Comparison of ENCODE assay signal across 8 mouse cellular contexts in the genomic region with DNA sequence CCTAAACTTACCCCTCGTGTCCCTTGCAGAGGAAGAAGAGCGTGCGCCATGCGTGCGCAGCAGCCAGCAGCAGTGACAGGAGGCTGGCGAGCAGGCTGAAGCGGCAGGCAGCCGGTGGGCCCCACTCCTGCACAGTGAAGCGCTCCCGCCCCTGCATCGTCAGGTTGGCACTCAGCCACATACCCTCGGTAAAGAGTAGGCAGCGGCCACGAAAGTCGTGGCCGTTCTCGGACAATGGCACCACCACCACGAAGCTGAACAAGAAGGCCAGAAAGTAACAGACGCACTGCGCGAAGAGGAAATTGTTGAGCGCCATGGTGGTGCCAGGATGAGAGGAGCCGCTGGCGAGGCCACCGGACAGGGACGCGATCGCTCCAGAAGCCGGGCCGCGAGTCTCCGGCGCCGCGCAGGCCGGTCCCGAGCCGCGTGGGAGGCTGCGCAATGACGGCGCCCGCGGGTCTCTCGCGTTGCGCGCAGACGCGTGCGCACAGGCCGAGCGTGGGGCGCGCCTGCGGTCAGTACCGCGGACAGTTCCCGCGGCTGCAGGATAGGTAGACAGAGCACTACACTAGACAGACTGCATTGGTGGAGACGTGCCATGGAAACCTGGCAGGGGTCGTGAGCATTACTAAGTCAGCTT. TPM values are rescaled to one million over a fixed set of nuclear protein-coding genes. Genes with fewer than 3 reads are reported as not detected.
A peak's percentile ranks its signal among the peaks of the same experiment; 100 is the strongest.
DNase-seq lines count a peak whose midpoint lies in the region; ATAC-seq and TF ChIP-seq lines count a peak whose summit lies in the region.

No protein-coding gene starts in this region.

- TF ChIP-seq CTCF in lung, embryonic 14.5 days (IDR thresholded peaks at IDR 0.05; ENCODE audit: low read depth): no peak
- no peak for TF ChIP-seq CTCF in testis, adult 2 months (IDR thresholded peaks at IDR 0.05; ENCODE audit: control insufficient read depth, insufficient read depth, insufficient replicate concordance, low read depth, low read length)

- peak; percentile 65 for ATAC-seq in lung, embryonic 14.5 days (ENCODE audit: insufficient read depth)
- ATAC-seq in granulocyte monocyte progenitor cell, adult 5-6 weeks (replicated peaks; ENCODE audit: poor library complexity, severe bottlenecking): peak; percentile 87
- peak; percentile 61 for ATAC-seq in midbrain, embryonic 13.5 days

- H3K4me1 ChIP-seq in lung, embryonic 14.5 days (ENCODE audit: insufficient read depth): no peaks in the 10 kb centered on the region
- H3K4me1 ChIP-seq in midbrain, embryonic 13.5 days (replicated peaks): peaks cover 57% of the 10 kb centered on the region
- H3K4me1 ChIP-seq in testis, adult 2 months (ENCODE audit: control insufficient read depth, insufficient read depth, low read length): peaks cover 10% of the 10 kb centered on the region; the same call in 1 of the 2 replicates

- no peaks in the 10 kb centered on the region for H3K36me3 ChIP-seq in lung, embryonic 14.5 days (ENCODE audit: insufficient read depth)
- H3K36me3 ChIP-seq in midbrain, embryonic 13.5 days: no peaks in the 10 kb centered on the region
- no peaks in the 10 kb centered on the region for H3K36me3 ChIP-seq in testis, adult 2 months (ENCODE audit: control insufficient read depth, insufficient read depth, low read length)

- 2% methylated on average over 62 of the region's 62 CpGs for WGBS in lung, embryonic 14.5 days
- 2% methylated on average over 62 of the region's 62 CpGs for WGBS in midbrain, embryonic 13.5 days

- H3K4me2 ChIP-seq in lung, embryonic 14.5 days: peak overlapping the region; percentile 59
- H3K4me2 ChIP-seq in midbrain, embryonic 13.5 days (replicated peaks): peak overlapping the region; percentile 61

- H3K27ac ChIP-seq in lung, embryonic 14.5 days (ENCODE audit: low read depth): no peak overlapping the region
- peak overlapping the region; percentile 82 for H3K27ac ChIP-seq in midbrain, embryonic 13.5 days
- no peak overlapping the region for H3K27ac ChIP-seq in testis, adult 2 months (ENCODE audit: control insufficient read depth, insufficient read depth, low read depth, low read length)

- peak overlapping the region; percentile 16; the same call in 1 of the 2 replicates for H3K4me3 ChIP-seq in lung, embryonic 14.5 days (ENCODE audit: low read depth, low read length)
- H3K4me3 ChIP-seq in midbrain, embryonic 13.5 days (replicated peaks): peak overlapping the region; percentile 43
- H3K4me3 ChIP-seq in testis, adult 2 months (ENCODE audit: control insufficient read depth, low read depth, low read length): peak overlapping the region; percentile 58

- peaks cover 20% of the 10 kb centered on the region for H3K27me3 ChIP-seq in lung, embryonic 14.5 days (ENCODE audit: insufficient read depth, low read length)
- peaks cover 44% of the 10 kb centered on the region for H3K27me3 ChIP-seq in midbrain, embryonic 13.5 days
- no peaks in the 10 kb centered on the region for H3K27me3 ChIP-seq in testis, adult 2 months (ENCODE audit: control insufficient read depth, insufficient read depth, low read length)

- no peak overlapping the region for H3K9ac ChIP-seq in lung, embryonic 14.5 days
- H3K9ac ChIP-seq in midbrain, embryonic 13.5 days (replicated peaks): peak overlapping the region; percentile 65

- no peak for TF ChIP-seq POLR2A in testis, adult 2 months (IDR thresholded peaks at IDR 0.05; ENCODE audit: control insufficient read depth, low read depth, low read length)

- H3K9me3 ChIP-seq in lung, embryonic 14.5 days (ENCODE audit: low read depth, low read length): no peaks in the 10 kb centered on the region
- H3K9me3 ChIP-seq in midbrain, embryonic 13.5 days: no peaks in the 10 kb centered on the region

- peak; percentile 82 for DNase-seq in lung, embryonic 14.5 days
- no peak for DNase-seq in lung, postnatal 25 days (ENCODE audit: low spot score)
- peak; percentile 2 to 12 for DNase-seq in cerebellum, postnatal 36 days
- DNase-seq in layer of hippocampus, postnatal 25 days (ENCODE audit: extremely low spot score in 1 of 2, low spot score in 1 of 2): peak; percentile 51 to 56
- DNase-seq in gastrocnemius, postnatal 14 days: no peak

- intact Hi-C loops in gastrocnemius, postnatal 14 days (cut with DNase I; ENCODE audit: low total_unique reads): no loop called here

RNA-seq across cellular contexts. Expression of a gene that starts 5.7 kb away (rescaled TPM):
- 0.12 and 0.32 TPM in 2 replicates for polyA plus RNA-seq in lung, embryonic 14.5 days (2014; fragmentation: Nextera tagmentation; extraction: Ambion mirVana)
- not detected in 2 replicates for total RNA-seq in granulocyte monocyte progenitor cell, adult 5-6 weeks (2014; fragmentation: Nextera tagmentation)
- total RNA-seq in granulocyte monocyte progenitor cell, adult 5-6 weeks (2017): not detected in 2 replicates
- 100 to 1,000 TPM; 113 to 133 TPM for total RNA-seq in layer of hippocampus, postnatal 25 days (2021)
- 35.3 and 36.9 TPM in 2 replicates for polyA plus RNA-seq in midbrain, embryonic 13.5 days (2015; fragmentation: Nextera tagmentation; extraction: Ambion mirVana)
- 2.1 and 2.5 TPM in 2 replicates for polyA plus RNA-seq in testis, adult 2 months (2012; rRNA removed)
- not detected for total RNA-seq in gastrocnemius, postnatal 14 days (2021)

RNA-seq across cellular contexts. Expression of a gene that starts 21.6 kb away (rescaled TPM):
- not detected in 2 replicates for polyA plus RNA-seq in lung, embryonic 14.5 days (2014; fragmentation: Nextera tagmentation; extraction: Ambion mirVana)
- not detected in 2 replicates for total RNA-seq in granulocyte monocyte progenitor cell, adult 5-6 weeks (2014; fragmentation: Nextera tagmentation)
- not detected in 2 replicates for total RNA-seq in granulocyte monocyte progenitor cell, adult 5-6 weeks (2017)
- total RNA-seq in layer of hippocampus, postnatal 25 days (2021): under 1 TPM; 0.32 to 0.56 TPM
- 0.09 and 0.15 TPM in 2 replicates for polyA plus RNA-seq in midbrain, embryonic 13.5 days (2015; fragmentation: Nextera tagmentation; extraction: Ambion mirVana)
- polyA plus RNA-seq in testis, adult 2 months (2012; rRNA removed): 0.35 and 0.42 TPM in 2 replicates
- total RNA-seq in gastrocnemius, postnatal 14 days (2021): under 1 TPM; 0.82 to 0.96 TPM

Comparison
In these comparisons a context has a peak if more than half of its experiments do, and no peak if none do; other contexts are left out.
1. DNase-seq: peak in lung, embryonic 14.5 days (single experiment), cerebellum, postnatal 36 days (2 of 2) and layer of hippocampus, postnatal 25 days (2 of 2); none in lung, postnatal 25 days (single experiment) and gastrocnemius, postnatal 14 days (single experiment).
2. RNA of a gene that starts 5.7 kb away (total RNA-seq): 113 to 133 TPM in layer of hippocampus, postnatal 25 days; not detected in gastrocnemius, postnatal 14 days and not detected in granulocyte monocyte progenitor cell, adult 5-6 weeks; every median in the first group is over 100 times any median in the second.
3. Peak in every context shown above with its lines, with median percentiles within 50 percentile points of each other: ATAC-seq and H3K4me3 ChIP-seq.